Mouse (Mus musculus) olfactory bulb, adult 2 months (tissue): ENCODE results near the gene Gadd45a.

ENCODE experiments used
- CTCF ChIP-seq: fragments of 200-500 bp; IDR thresholded peaks from 2 replicates; pipeline ENCODE4 v1.5.1; 2012; ENCODE audit warnings: low read depth, mild to moderate bottlenecking, low read length, moderate library complexity; ENCODE audit not compliant: insufficient read depth
- POLR2A ChIP-seq: fragments of 200-500 bp; IDR thresholded peaks from 2 replicates; pipeline ENCODE4 v1.6.1; 2012; ENCODE audit warnings: mild to moderate bottlenecking, low read depth, low read length, moderate library complexity; ENCODE audit not compliant: insufficient read depth

GRCm38 (mm10) chr6:67010370-67011216 lies 26.7 kb downstream of the Gadd45a start:
- TF ChIP-seq CTCF (no peak), POLR2A (no peak)
